Mouse (Mus musculus): Measurements from ENCODE around the gene Plpp7. TPM values are rescaled to one million over a fixed set of nuclear protein-coding genes. Genes with fewer than 3 reads are reported as not detected.

Plpp7 gene
- polyA plus RNA-seq, 1 experiment, result 6.0 TPM

DNA sequence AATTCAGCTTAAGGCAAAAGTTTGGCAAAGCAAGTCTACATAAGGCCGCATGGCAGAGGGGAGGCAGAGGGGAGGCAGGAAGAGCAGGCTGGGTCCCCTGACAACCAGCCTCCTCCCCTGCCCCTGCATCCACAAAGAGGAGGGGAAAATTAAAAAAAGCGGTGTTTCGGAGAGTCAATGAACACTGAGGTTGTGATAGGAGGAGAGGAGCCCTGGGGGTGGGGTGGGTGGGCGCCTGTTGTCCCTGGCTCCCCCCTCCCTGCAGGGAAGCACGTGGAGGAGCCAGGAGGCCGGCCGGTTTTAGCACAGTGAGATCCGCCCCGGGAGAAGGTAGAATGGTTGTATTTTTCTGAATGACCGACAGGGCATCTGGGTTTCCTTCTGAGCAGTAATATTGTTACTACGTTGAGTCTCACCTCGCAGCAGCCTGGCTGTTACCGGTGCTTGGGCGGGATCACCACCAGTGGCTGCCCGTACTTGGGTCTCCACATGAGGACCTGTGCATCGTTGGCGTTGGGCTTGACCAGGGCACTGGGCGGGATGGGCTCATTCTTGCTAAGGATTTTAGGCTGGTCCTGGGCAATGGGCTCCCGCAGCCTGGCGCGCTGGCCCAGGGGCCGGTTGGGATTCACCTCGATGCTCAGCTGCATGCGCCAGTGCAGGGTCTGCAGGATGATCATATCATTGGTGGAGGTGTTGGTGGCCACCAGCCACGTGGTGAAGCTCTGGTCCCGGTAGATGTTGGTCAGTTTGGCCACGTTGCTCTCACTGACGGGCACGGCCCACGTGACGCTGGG, 26.3 kb upstream of the Plpp7 start:
- no peaks in the 10 kb centered on the region for H3K36me3 ChIP-seq (ENCODE audit: control insufficient read depth, insufficient read depth, low read length)
- DNase-seq, result no peak
- H3K4me1 ChIP-seq (ENCODE audit: control insufficient read depth, insufficient read depth, low read length), result peaks cover under 1% of the 10 kb centered on the region; the same call in 1 of the 2 replicates
- H3K4me3 ChIP-seq (ENCODE audit: insufficient read depth, low read depth, low read length), result no peak overlapping the region
- H3K27ac ChIP-seq (ENCODE audit: insufficient read depth, low read depth, low read length), result no peak overlapping the region
- no peaks in the 10 kb centered on the region for H3K27me3 ChIP-seq (replicated peaks; ENCODE audit: control insufficient read depth, insufficient read depth, low read length)
- 59% methylated on average over 31 of the region's 31 CpGs for WGBS
- TF ChIP-seq POLR2A (IDR thresholded peaks at IDR 0.05; ENCODE audit: low read depth, low read length), result no peak
- no peak for TF ChIP-seq CTCF (conservative IDR thresholded peaks at IDR 0.05; ENCODE audit: insufficient read depth, insufficient read length, low read depth, low read length)

DNA sequence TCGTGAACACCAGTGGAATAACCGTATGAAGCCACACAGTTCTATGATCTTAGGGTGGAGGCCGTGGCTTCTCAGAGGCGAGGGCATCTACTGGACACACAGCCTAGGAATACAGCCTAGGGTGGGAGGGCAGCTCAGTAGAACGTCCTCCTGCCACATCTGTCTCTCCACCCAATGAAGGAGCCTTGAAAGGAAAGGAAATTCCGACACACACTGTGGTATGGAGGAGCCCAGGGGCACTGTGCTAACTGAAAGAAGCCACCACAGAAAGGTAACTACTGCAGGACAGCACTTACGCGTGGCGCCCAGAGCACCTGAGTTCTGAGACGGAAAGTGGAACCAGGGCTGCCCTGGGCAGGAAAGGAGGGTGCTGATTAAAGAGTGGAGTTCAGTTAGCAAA, 24.6 kb upstream of the Plpp7 start:
- H3K36me3 ChIP-seq (ENCODE audit: control insufficient read depth, insufficient read depth, low read length), result no peaks in the 10 kb centered on the region
- TF ChIP-seq POLR2A (IDR thresholded peaks at IDR 0.05; ENCODE audit: low read depth, low read length) (no peak), CTCF (conservative IDR thresholded peaks at IDR 0.05; ENCODE audit: insufficient read depth, insufficient read length, low read depth, low read length) (no peak)

DNA sequence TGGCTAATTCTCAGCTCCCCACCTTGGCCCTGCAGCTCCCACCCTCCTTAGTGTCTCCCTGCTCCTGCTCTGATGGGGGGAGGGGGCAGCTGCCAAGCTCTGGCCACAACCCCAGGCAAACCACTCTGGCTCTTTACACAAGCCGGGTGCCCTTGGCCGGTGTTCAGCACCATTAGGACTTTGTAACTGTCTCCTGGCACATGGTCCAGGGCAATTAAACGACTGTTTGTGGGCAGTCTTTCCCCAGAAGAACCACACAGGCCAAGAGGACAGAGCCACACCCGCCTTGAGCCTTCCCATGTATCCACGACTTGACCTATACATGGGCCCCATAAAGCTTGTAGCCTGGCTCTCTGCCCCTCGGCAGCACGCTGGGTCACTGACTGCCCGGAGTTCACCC, 20.9 kb upstream of the Plpp7 start:
- H3K27ac ChIP-seq (ENCODE audit: insufficient read depth, low read depth, low read length), result peak overlapping the region; percentile 11; the same call in 1 of the 2 replicates
- WGBS, result 28% methylated on average over 8 of the region's 8 CpGs
- peak; percentile 95 for DNase-seq

More for the DNA sequence above, 24.6 kb upstream of the Plpp7 start:
- H3K27ac ChIP-seq (ENCODE audit: insufficient read depth, low read depth, low read length), result no peak overlapping the region
- DNase-seq, result no peak
- peaks cover 13% of the 10 kb centered on the region; the same call in 1 of the 2 replicates for H3K4me1 ChIP-seq (ENCODE audit: control insufficient read depth, insufficient read depth, low read length)
- H3K4me3 ChIP-seq (ENCODE audit: insufficient read depth, low read depth, low read length), result no peak overlapping the region
- WGBS, result 93% methylated on average over 10 of the region's 10 CpGs
- no peaks in the 10 kb centered on the region for H3K27me3 ChIP-seq (replicated peaks; ENCODE audit: control insufficient read depth, insufficient read depth, low read length)

DNA sequence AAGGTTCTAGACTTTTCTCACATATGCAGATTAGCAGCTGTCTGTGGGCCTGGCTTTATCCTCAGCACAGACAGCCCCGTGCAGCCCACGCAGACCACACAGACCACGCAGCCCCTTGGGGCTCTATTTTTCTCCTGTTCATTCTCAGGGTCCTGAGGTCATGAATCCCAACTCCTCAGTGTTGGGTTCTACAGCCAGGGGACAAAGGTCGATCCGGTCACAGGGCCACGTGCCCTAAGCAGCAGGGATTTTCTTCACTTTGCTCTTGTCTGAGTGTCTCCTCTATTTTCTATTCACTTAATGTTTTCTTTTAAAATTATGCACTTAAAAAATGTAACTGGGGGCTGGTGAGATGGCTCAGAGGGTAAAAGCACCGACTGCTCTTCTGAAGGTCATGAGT, 20.0 kb upstream of the Plpp7 start:
- no peak for TF ChIP-seq CTCF (conservative IDR thresholded peaks at IDR 0.05; ENCODE audit: insufficient read depth, insufficient read length, low read depth, low read length)
- no peak for TF ChIP-seq POLR2A (IDR thresholded peaks at IDR 0.05; ENCODE audit: low read depth, low read length)
- 0 out of 2 replicates have a peak overlapping the region, but pooled peaks have one; percentile 11 for H3K27ac ChIP-seq (ENCODE audit: insufficient read depth, low read depth, low read length)
- 60% methylated on average over 7 of the region's 7 CpGs for WGBS
- no peak overlapping the region for H3K4me3 ChIP-seq (ENCODE audit: insufficient read depth, low read depth, low read length)
- DNase-seq, result peak; percentile 75
- peaks cover 16% of the 10 kb centered on the region; the same call in 1 of the 2 replicates for H3K4me1 ChIP-seq (ENCODE audit: control insufficient read depth, insufficient read depth, low read length)
- H3K36me3 ChIP-seq (ENCODE audit: control insufficient read depth, insufficient read depth, low read length), result no peaks in the 10 kb centered on the region
- no peaks in the 10 kb centered on the region for H3K27me3 ChIP-seq (replicated peaks; ENCODE audit: control insufficient read depth, insufficient read depth, low read length)

More for the DNA sequence above, 20.9 kb upstream of the Plpp7 start:
- TF ChIP-seq POLR2A (IDR thresholded peaks at IDR 0.05; ENCODE audit: low read depth, low read length), result no peak
- TF ChIP-seq CTCF (conservative IDR thresholded peaks at IDR 0.05; ENCODE audit: insufficient read depth, insufficient read length, low read depth, low read length), result no peak
- Histone ChIP-seq H3K36me3 (ENCODE audit: control insufficient read depth, insufficient read depth, low read length) (no peaks in the 10 kb centered on the region), H3K4me3 (ENCODE audit: insufficient read depth, low read depth, low read length) (no peak overlapping the region), H3K27me3 (replicated peaks; ENCODE audit: control insufficient read depth, insufficient read depth, low read length) (no peaks in the 10 kb centered on the region), H3K4me1 (ENCODE audit: control insufficient read depth, insufficient read depth, low read length) (peaks cover 16% of the 10 kb centered on the region; the same call in 1 of the 2 replicates)

DNA sequence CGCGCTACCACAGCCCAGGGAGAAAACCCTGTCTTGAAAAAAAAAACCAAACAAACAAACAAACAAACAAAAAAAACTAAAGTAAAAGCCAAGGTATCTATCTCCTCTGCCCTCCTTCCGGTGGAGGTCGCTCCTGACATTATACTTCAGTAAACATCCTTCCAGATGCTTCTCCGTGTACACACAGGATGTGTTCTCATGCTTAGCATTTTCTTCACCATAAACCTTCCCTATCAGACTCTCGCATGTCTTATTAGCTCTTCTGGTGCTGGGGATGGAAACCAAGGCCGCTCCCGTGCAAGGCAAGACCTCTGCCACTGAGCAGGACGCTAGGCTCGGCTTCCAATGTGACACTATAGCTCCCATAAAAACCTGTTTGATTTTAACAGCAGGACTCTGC, 17.6 kb upstream of the Plpp7 start:
- Histone ChIP-seq H3K4me3 (ENCODE audit: insufficient read depth, low read depth, low read length) (no peak overlapping the region), H3K4me1 (ENCODE audit: control insufficient read depth, insufficient read depth, low read length) (peaks cover 16% of the 10 kb centered on the region; the same call in 1 of the 2 replicates), H3K36me3 (ENCODE audit: control insufficient read depth, insufficient read depth, low read length) (no peaks in the 10 kb centered on the region), H3K27ac (ENCODE audit: insufficient read depth, low read depth, low read length) (no peak overlapping the region), H3K27me3 (replicated peaks; ENCODE audit: control insufficient read depth, insufficient read depth, low read length) (no peaks in the 10 kb centered on the region)
- DNase-seq, result no peak
- TF ChIP-seq POLR2A (IDR thresholded peaks at IDR 0.05; ENCODE audit: low read depth, low read length) (no peak), CTCF (conservative IDR thresholded peaks at IDR 0.05; ENCODE audit: insufficient read depth, insufficient read length, low read depth, low read length) (no peak)
- 77% methylated on average over 10 of the region's 10 CpGs for WGBS

DNA sequence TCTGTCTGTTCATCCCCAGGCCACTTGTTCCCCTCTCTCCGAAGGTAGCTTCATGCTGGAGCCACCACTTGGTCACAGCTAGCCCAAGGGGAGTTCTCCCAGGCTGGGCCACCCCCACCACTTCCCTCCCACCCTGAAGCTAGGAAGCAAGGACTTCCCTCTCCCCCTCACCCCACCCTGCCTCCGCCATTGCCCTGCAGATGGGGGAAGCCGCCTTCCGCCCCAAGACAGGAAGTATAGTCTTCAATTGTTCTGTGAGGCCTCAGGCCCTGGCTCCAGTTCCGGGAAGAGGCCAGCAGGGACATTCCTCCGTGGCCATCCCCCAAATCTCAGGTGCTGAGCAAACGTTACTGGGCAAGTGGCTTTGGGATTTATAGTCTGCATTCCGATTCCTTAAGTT, 16.8 kb upstream of the Plpp7 start:
- Histone ChIP-seq H3K27ac (ENCODE audit: insufficient read depth, low read depth, low read length) (no peak overlapping the region), H3K4me1 (ENCODE audit: control insufficient read depth, insufficient read depth, low read length) (peaks cover 16% of the 10 kb centered on the region; the same call in 1 of the 2 replicates), H3K4me3 (ENCODE audit: insufficient read depth, low read depth, low read length) (no peak overlapping the region), H3K36me3 (ENCODE audit: control insufficient read depth, insufficient read depth, low read length) (no peaks in the 10 kb centered on the region), H3K27me3 (replicated peaks; ENCODE audit: control insufficient read depth, insufficient read depth, low read length) (no peaks in the 10 kb centered on the region)
- WGBS, result 63% methylated on average over 8 of the region's 8 CpGs
- DNase-seq, result peak; percentile 44
- TF ChIP-seq POLR2A (IDR thresholded peaks at IDR 0.05; ENCODE audit: low read depth, low read length), result no peak
- no peak for TF ChIP-seq CTCF (conservative IDR thresholded peaks at IDR 0.05; ENCODE audit: insufficient read depth, insufficient read length, low read depth, low read length)

DNA sequence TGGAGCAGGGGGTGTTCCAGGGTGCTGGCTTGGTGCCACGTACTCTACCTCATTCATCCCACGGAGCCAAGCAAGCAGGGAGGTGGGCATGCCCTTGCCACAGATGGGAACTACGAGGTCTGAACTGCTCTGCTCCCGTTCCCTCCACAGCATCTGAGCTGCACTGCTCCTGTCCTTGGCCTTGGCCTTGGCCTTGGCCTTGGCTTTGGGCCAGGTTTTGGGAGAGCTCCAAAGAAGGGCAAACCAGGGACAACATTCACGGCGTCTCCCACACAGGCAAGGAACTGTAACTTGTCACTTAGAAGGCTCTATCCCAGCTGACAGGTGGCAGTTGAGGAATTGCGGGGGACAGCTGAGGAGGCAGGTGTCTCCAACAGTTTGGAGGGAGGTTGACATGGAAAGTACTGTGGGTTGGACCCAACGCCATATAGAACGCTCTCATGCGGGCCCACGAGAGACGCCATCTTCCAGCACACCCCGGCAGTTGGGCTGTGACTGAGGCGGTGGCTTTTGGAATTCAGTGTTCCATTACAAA, 16.1 kb upstream of the Plpp7 start:
- no peaks in the 10 kb centered on the region for H3K36me3 ChIP-seq (ENCODE audit: control insufficient read depth, insufficient read depth, low read length)
- H3K4me3 ChIP-seq (ENCODE audit: insufficient read depth, low read depth, low read length), result no peak overlapping the region
- no peaks in the 10 kb centered on the region for H3K27me3 ChIP-seq (replicated peaks; ENCODE audit: control insufficient read depth, insufficient read depth, low read length)
- no peak overlapping the region for H3K27ac ChIP-seq (ENCODE audit: insufficient read depth, low read depth, low read length)
- DNase-seq, result no peak
- TF ChIP-seq CTCF (conservative IDR thresholded peaks at IDR 0.05; ENCODE audit: insufficient read depth, insufficient read length, low read depth, low read length) (no peak), POLR2A (IDR thresholded peaks at IDR 0.05; ENCODE audit: low read depth, low read length) (no peak)
- WGBS, result 82% methylated on average over 14 of the region's 14 CpGs
- peaks cover 13% of the 10 kb centered on the region; the same call in 1 of the 2 replicates for H3K4me1 ChIP-seq (ENCODE audit: control insufficient read depth, insufficient read depth, low read length)

Measured in kidney, adult 2 months (tissue).